Mouse (Mus musculus) kidney, embryonic 15.5 days (tissue): ENCODE results near the gene Sec63. TPM values are rescaled to one million over a fixed set of nuclear protein-coding genes. Genes with fewer than 3 reads are reported as not detected.

ENCODE experiments used
- ATAC-seq: fragments of 200-750 bp; cut with Nextera tagmentation; replicated peaks from 2 replicates; pipeline ENCODE4 v1.8.0; 2017; ENCODE audit warnings: moderate TSS enrichment; ENCODE audit not compliant: low FRiP score
- H3K27ac ChIP-seq: fragments of 300-500 bp; sonication (generic); 2 replicates; pipeline ENCODE4 v1.5.1; 2015; ENCODE audit warnings: mild to moderate bottlenecking, inconsistent platforms
- H3K27me3 ChIP-seq: fragments of 300-500 bp; sonication (generic); 2 replicates; pipeline ENCODE4 v1.6.1; 2015; ENCODE audit warnings: inconsistent platforms
- H3K36me3 ChIP-seq: fragments of 300-500 bp; sonication (generic); 2 replicates; pipeline ENCODE4 v1.6.1; 2015; ENCODE audit warnings: inconsistent platforms
- H3K4me1 ChIP-seq: fragments of 300-500 bp; sonication (generic); 2 replicates; pipeline ENCODE4 v1.6.1; 2015; ENCODE audit warnings: inconsistent platforms
- H3K4me2 ChIP-seq: fragments of 300-500 bp; sonication (generic); 2 replicates; pipeline ENCODE4 v1.6.1; 2015; ENCODE audit warnings: moderate library complexity, mild to moderate bottlenecking, inconsistent platforms
- H3K4me3 ChIP-seq: fragments of 300-500 bp; sonication (generic); replicated peaks from 2 replicates; pipeline ENCODE4 v1.5.1; 2015; ENCODE audit warnings: mild to moderate bottlenecking, inconsistent platforms
- H3K9ac ChIP-seq: fragments of 300-500 bp; sonication (generic); 2 replicates; pipeline ENCODE4 v1.6.1; 2015; ENCODE audit warnings: mild to moderate bottlenecking, inconsistent platforms
- H3K9me3 ChIP-seq: fragments of 300-500 bp; sonication (generic); replicated peaks from 2 replicates; pipeline ENCODE4 v1.6.1; 2016; ENCODE audit warnings: inconsistent platforms
- WGBS: fragments of 180-500 bp; shearing (Covaris S2); methylation state at CpG from one replicate; pipeline ENCODE4 v1.1.7; 2015; ENCODE audit warnings: mixed read lengths; 5-methylcytosine and 5-hydroxymethylcytosine counted together
- polyA plus RNA-seq: library from polyadenylated mRNA; unstranded; fragments of >200 nt; fragmentation: Nextera tagmentation; extraction: Ambion mirVana; gene quantifications from 2 replicates; pipeline ENCODE4 v1.2.1, GENCODE M21; 2015

The Sec63 gene
- polyA plus RNA-seq, 1 experiment from 2014 or later, result 23.6 TPM

DNA sequence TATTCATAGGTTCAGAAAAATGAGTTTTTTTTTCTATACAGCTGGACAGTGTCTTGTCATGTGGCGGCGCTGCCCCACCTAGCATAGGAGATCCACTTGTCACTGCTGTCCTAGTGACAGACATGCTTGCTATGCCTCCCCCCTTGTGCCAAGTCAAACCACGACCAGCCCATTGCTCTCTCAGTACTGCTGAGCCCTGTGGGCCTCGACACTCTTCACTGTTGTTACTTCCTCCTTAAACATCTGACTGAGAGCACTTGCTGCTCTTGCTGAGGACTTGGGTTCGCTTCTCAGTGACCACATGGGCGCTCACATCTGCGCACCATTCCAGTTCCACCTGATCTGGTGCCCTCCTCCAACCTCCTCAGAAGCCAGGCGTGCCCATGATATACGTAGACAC, 107.1 kb downstream of the Sec63 start:
- 81% methylated on average over 9 of the region's 9 CpGs for WGBS
- no peak for ATAC-seq
- no peak overlapping the region for H3K4me3 ChIP-seq
- H3K4me2 ChIP-seq, result no peak overlapping the region
- H3K9ac ChIP-seq, result no peak overlapping the region
- H3K27ac ChIP-seq, result no peak overlapping the region
- H3K36me3 ChIP-seq, result no peaks in the 10 kb centered on the region
- peaks cover 23% of the 10 kb centered on the region for H3K27me3 ChIP-seq
- H3K9me3 ChIP-seq, result no peaks in the 10 kb centered on the region
- H3K4me1 ChIP-seq, result peaks cover 25% of the 10 kb centered on the region

- no peak overlapping the region for H3K4me2 ChIP-seq
- ATAC-seq, result no peak
- 61% methylated on average over 6 of the region's 6 CpGs for WGBS
- no peak overlapping the region for H3K27ac ChIP-seq
- no peak overlapping the region for H3K9ac ChIP-seq
- H3K4me3 ChIP-seq, result no peak overlapping the region
- H3K4me1 ChIP-seq, result peaks cover 15% of the 10 kb centered on the region
- H3K27me3 ChIP-seq, result peaks cover 19% of the 10 kb centered on the region
- no peaks in the 10 kb centered on the region for H3K9me3 ChIP-seq
- no peaks in the 10 kb centered on the region for H3K36me3 ChIP-seq
Observed at GRCm38 (mm10) chr10:42869467-42869866, 108.2 kb downstream of the Sec63 start.

- Histone ChIP-seq H3K9me3 (no peaks in the 10 kb centered on the region), H3K27me3 (peaks cover 11% of the 10 kb centered on the region; the same call in 1 of the 2 replicates), H3K4me1 (0 out of 2 replicates have a peak, but pooled peaks cover 6% of the 10 kb centered on the region), H3K4me3 (no peak overlapping the region), H3K9ac (no peak overlapping the region), H3K36me3 (no peaks in the 10 kb centered on the region), H3K4me2 (no peak overlapping the region), H3K27ac (no peak overlapping the region)
- ATAC-seq, result no peak
- WGBS, result 68% methylated on average over 15 of the region's 15 CpGs
Observed at GRCm38 (mm10) chr10:42872269-42873010, 111.1 kb downstream of the Sec63 start.

GRCm38 (mm10) chr10:42873077-42873595, 111.8 kb downstream of the Sec63 start:
- Histone ChIP-seq H3K4me1 (0 out of 2 replicates have a peak, but pooled peaks cover 6% of the 10 kb centered on the region), H3K27me3 (peaks cover 11% of the 10 kb centered on the region; the same call in 1 of the 2 replicates), H3K36me3 (no peaks in the 10 kb centered on the region), H3K4me2 (no peak overlapping the region), H3K9me3 (no peaks in the 10 kb centered on the region), H3K4me3 (no peak overlapping the region), H3K27ac (no peak overlapping the region), H3K9ac (no peak overlapping the region)
- no peak for ATAC-seq
- whole genome bisulfite sequencing, result 69% methylated on average over 7 of the region's 7 CpGs

- H3K9ac ChIP-seq, result no peak overlapping the region
- no peak overlapping the region for H3K4me2 ChIP-seq
- H3K27me3 ChIP-seq, result 0 out of 2 replicates have a peak, but pooled peaks cover 3% of the 10 kb centered on the region
- no peaks in the 10 kb centered on the region for H3K36me3 ChIP-seq
- H3K9me3 ChIP-seq, result no peaks in the 10 kb centered on the region
- no peak overlapping the region for H3K27ac ChIP-seq
- ATAC-seq, result no peak
- H3K4me1 ChIP-seq, result 0 out of 2 replicates have a peak, but pooled peaks cover 6% of the 10 kb centered on the region
- 73% methylated on average over 5 of the region's 5 CpGs for WGBS
- no peak overlapping the region for H3K4me3 ChIP-seq
Observed at GRCm38 (mm10) chr10:42876172-42876571, 114.9 kb downstream of the Sec63 start.

DNA sequence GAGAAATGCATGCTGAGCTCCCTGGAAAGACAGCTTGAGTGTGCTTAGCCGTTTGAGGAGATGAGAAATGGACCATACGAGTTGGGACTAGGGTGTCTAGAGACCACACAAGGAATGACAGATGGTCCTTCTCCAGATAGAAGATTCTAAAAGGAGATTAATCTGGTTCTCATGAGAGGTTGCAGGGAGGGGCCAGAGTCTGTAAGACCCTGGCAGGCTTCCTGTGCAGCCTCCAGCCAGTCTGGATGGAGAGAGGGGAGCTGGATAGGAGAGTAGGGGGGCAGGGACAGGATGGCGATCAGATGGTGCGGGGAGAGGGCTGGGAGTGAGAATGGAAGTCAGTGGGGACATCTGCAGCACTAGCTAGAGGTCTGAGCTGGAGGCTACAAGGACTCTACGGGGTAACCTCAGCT, 118.0 kb downstream of the Sec63 start:
- Histone ChIP-seq H3K4me1 (no peaks in the 10 kb centered on the region), H3K9me3 (no peaks in the 10 kb centered on the region), H3K27ac (peak overlapping the region; percentile 56), H3K9ac (no peak overlapping the region), H3K4me2 (no peak overlapping the region), H3K27me3 (0 out of 2 replicates have a peak, but pooled peaks cover 3% of the 10 kb centered on the region), H3K36me3 (no peaks in the 10 kb centered on the region), H3K4me3 (no peak overlapping the region)
- peak; percentile 86 for ATAC-seq
- WGBS, result 54% methylated on average over 5 of the region's 5 CpGs

DNA sequence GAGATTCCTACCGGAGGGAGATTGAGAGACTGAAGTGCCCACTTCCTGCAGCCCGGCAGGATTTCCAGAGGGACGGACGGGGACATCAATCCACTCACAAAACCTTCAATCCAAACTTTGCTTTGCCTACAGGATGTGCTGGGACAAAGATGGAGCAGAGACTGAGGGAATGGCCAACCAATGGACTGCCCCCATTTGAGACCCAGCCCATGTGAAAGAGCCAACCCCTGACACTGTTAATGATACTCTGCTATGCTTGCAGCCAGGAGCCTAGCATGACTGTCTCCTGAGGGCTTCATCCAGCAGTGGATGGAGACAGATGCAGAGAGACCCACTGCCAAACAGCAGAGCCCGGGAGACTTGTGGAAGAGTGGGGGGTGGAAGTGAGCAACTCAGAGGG, 118.4 kb downstream of the Sec63 start:
- WGBS, result 74% methylated on average over 5 of the region's 5 CpGs
- no peaks in the 10 kb centered on the region for H3K36me3 ChIP-seq

More for the DNA sequence above, 118.4 kb downstream of the Sec63 start:
- no peaks in the 10 kb centered on the region for H3K4me1 ChIP-seq
- H3K27ac ChIP-seq, result peak overlapping the region; percentile 56
- no peaks in the 10 kb centered on the region for H3K9me3 ChIP-seq
- H3K27me3 ChIP-seq, result 0 out of 2 replicates have a peak, but pooled peaks cover 3% of the 10 kb centered on the region
- no peak overlapping the region for H3K4me2 ChIP-seq
- no peak overlapping the region for H3K9ac ChIP-seq
- no peak for ATAC-seq
- H3K4me3 ChIP-seq, result no peak overlapping the region

Other genes starting within 250 kb of the Sec63 start
- gene Nr2e1, start 177.9 kb upstream of the Sec63 start, polyA plus RNA-seq, result 0.17 TPM in 1 of 2 replicates, not detected in the other
- 14.5 and 14.9 TPM in 2 replicates for gene Ostm1, start 177.7 kb upstream of the Sec63 start, polyA plus RNA-seq
- 1.4 and 1.5 TPM in 2 replicates for gene Scml4, start 98.9 kb downstream of the Sec63 start, polyA plus RNA-seq